Mouse (Mus musculus) brain, embryonic 14.5 days (tissue): ENCODE measurements at regions not wholly inside any gene's neighbourhood (a gene's known extent, or its start where the extent isn't known, plus 50 kb on each side); places are given as distances from the start of the nearest gene placed in this dataset.

Experiments used
- CTCF ChIP-seq: fragments of 200-500 bp; IDR thresholded peaks from 2 replicates; pipeline ENCODE4 v1.5.1; 2012; ENCODE audit warnings: inconsistent platforms, mild to moderate bottlenecking, moderate library complexity, borderline replicate concordance; ENCODE audit not compliant: insufficient read depth, insufficient read length; ENCODE audit errors: extremely low read depth
- POLR2A ChIP-seq: fragments of 200-500 bp; IDR thresholded peaks from 2 replicates; pipeline ENCODE4 v1.6.1; 2012; ENCODE audit warnings: mild to moderate bottlenecking, inconsistent platforms, borderline replicate concordance; ENCODE audit not compliant: poor library complexity, insufficient read depth, insufficient read length, severe bottlenecking; ENCODE audit errors: extremely low read depth

- TF ChIP-seq CTCF (no peak), POLR2A (no peak)
Observed at GRCm38 (mm10) chr2:45197955-45198631, 80.9 kb upstream of the Zeb2 start.
